22 mouse cellular contexts compared by ENCODE assay signal in genomic region chr1:187054333-187054732, GRCm38 (mm10).
A peak's percentile ranks its signal among the peaks of the same experiment; 100 is the strongest.
DNase-seq lines count a peak whose midpoint lies in the region; ATAC-seq and TF ChIP-seq lines count a peak whose summit lies in the region.
"Had no signal": no experiment of that assay in that cellular context is flagged by ENCODE, and none has a peak within 500 bp of the region (broad histone marks: within the 10 kb centered on the region; RNA-seq: fewer than 3 reads in every experiment).

No protein-coding gene starts in this region.

- TF ChIP-seq CTCF in lung, postnatal 0 days (IDR thresholded peaks at IDR 0.05) = no peak

- H3K9me3 ChIP-seq in heart, embryonic 10.5 days = no peaks in the 10 kb centered on the region
- H3K9me3 ChIP-seq in lung, embryonic 16.5 days (ENCODE audit: control insufficient read depth, low read length) = no peaks in the 10 kb centered on the region
- H3K9me3 ChIP-seq in lung, postnatal 0 days (ENCODE audit: low read length) = no peaks in the 10 kb centered on the region

- intact Hi-C loops in heart, postnatal 10 days (cut with DNase I) = no loop called here

- WGBS in heart, embryonic 10.5 days = 83% methylated on average over 2 of the region's 2 CpGs
- WGBS in lung, embryonic 16.5 days = 65% methylated on average over 2 of the region's 2 CpGs
- WGBS in lung, postnatal 0 days = 45% methylated on average over 2 of the region's 2 CpGs

- H3K27me3 ChIP-seq in heart, embryonic 10.5 days (ENCODE audit: insufficient read depth, poor library complexity, severe bottlenecking) = no peaks in the 10 kb centered on the region
- no peaks in the 10 kb centered on the region for H3K27me3 ChIP-seq in lung, embryonic 16.5 days (ENCODE audit: control insufficient read depth, insufficient read depth, low read depth, low read length)
- no peaks in the 10 kb centered on the region for H3K27me3 ChIP-seq in lung, postnatal 0 days (replicated peaks; ENCODE audit: insufficient read depth, low read length)
- H3K27me3 ChIP-seq: CH12.LX, Patski had no signal

- no peak overlapping the region for H3K4me3 ChIP-seq in heart, embryonic 10.5 days
- H3K4me3 ChIP-seq in lung, embryonic 16.5 days (ENCODE audit: low read length) = no peak overlapping the region
- H3K4me3 ChIP-seq in lung, postnatal 0 days (ENCODE audit: low read depth, low read length) = no peak overlapping the region

- ATAC-seq in lung, embryonic 16.5 days (ENCODE audit: low read depth) = peak; percentile 56
- ATAC-seq in lung, postnatal 0 days = peak; percentile 81
- ATAC-seq: activated CD4-positive, CD25-positive, alpha-beta regulatory T cell, adult 4 months; CD4-positive, CD25-positive, alpha-beta regulatory T cell, adult 4 months; Patski had no signal

- peak; percentile 5 for DNase-seq in heart, embryonic 10.5 days (ENCODE audit: low spot score)
- DNase-seq in heart, postnatal 10 days = no peak
- no peak for DNase-seq in lung, postnatal 4 days
- DNase-seq in lung, postnatal 0 days (ENCODE audit: low spot score) = peak; percentile 84
- DNase-seq in lung, postnatal 14 days = no peak
- peak; percentile 7 for DNase-seq in lung, postnatal 36 days
- no peak for DNase-seq in lung, postnatal 25 days (ENCODE audit: low spot score)
- DNase-seq: adrenal gland, adult 2 months; adrenal gland, adult 8-10 months; adrenal gland, postnatal 10 days; adrenal gland, postnatal 14 days; adrenal gland, postnatal 25 days; adrenal gland, postnatal 36 days; B cell, adult 2 months; cerebellum, adult 11 months; cerebellum, adult 11-12 months had no signal

- H3K4me1 ChIP-seq in heart, embryonic 10.5 days = peaks cover 6% of the 10 kb centered on the region; the same call in 1 of the 2 replicates
- H3K4me1 ChIP-seq in lung, embryonic 16.5 days (replicated peaks; ENCODE audit: control insufficient read depth, insufficient read depth, low read length) = peaks cover 5% of the 10 kb centered on the region; the same call in 1 of the 2 replicates
- no peaks in the 10 kb centered on the region; the same call in 1 of the 2 replicates for H3K4me1 ChIP-seq in lung, postnatal 0 days (ENCODE audit: insufficient read depth, low read depth, low read length)

- peak; percentile 74 for TF ChIP-seq EP300 in lung, postnatal 0 days (IDR thresholded peaks at IDR 0.05)

- H3K9ac ChIP-seq in lung, embryonic 16.5 days (ENCODE audit: low read length) = no peak overlapping the region
- H3K9ac ChIP-seq in lung, postnatal 0 days (replicated peaks; ENCODE audit: low read depth) = no peak overlapping the region

- no peak overlapping the region for H3K4me2 ChIP-seq in lung, embryonic 16.5 days (ENCODE audit: low read depth, low read length)
- H3K4me2 ChIP-seq in lung, postnatal 0 days (replicated peaks; ENCODE audit: low read depth, low read length) = no peak overlapping the region

- no peak overlapping the region for H3K27ac ChIP-seq in heart, embryonic 10.5 days
- H3K27ac ChIP-seq in lung, embryonic 16.5 days (ENCODE audit: low read length) = no peak overlapping the region
- peak overlapping the region; percentile 57; the same call in 1 of the 2 replicates for H3K27ac ChIP-seq in lung, postnatal 0 days (ENCODE audit: low read length)

- H3K36me3 ChIP-seq in heart, embryonic 10.5 days = no peaks in the 10 kb centered on the region
- no peaks in the 10 kb centered on the region for H3K36me3 ChIP-seq in lung, embryonic 16.5 days (ENCODE audit: control insufficient read depth, insufficient read depth, low read length)
- no peaks in the 10 kb centered on the region for H3K36me3 ChIP-seq in lung, postnatal 0 days (ENCODE audit: insufficient read depth, low read length)
- H3K36me3 ChIP-seq: G1E had no signal

Comparison
In these comparisons a context has a peak if more than half of its experiments do, and no peak if none do; other contexts are left out.
1. DNase-seq: peak in heart, embryonic 10.5 days (single experiment), lung, postnatal 0 days (single experiment) and lung, postnatal 36 days (single experiment); none in heart, postnatal 10 days (0 of 2), lung, postnatal 4 days (0 of 2), lung, postnatal 14 days (single experiment) and lung, postnatal 25 days (single experiment).